Mouse (Mus musculus): ENCODE measurements around the gene Plekhh3. TPM values are rescaled to one million over a fixed set of nuclear protein-coding genes. Genes with fewer than 3 reads are reported as not detected.

The Plekhh3 gene
- polyA plus RNA-seq, 1 experiment: 0.15 TPM

DNA sequence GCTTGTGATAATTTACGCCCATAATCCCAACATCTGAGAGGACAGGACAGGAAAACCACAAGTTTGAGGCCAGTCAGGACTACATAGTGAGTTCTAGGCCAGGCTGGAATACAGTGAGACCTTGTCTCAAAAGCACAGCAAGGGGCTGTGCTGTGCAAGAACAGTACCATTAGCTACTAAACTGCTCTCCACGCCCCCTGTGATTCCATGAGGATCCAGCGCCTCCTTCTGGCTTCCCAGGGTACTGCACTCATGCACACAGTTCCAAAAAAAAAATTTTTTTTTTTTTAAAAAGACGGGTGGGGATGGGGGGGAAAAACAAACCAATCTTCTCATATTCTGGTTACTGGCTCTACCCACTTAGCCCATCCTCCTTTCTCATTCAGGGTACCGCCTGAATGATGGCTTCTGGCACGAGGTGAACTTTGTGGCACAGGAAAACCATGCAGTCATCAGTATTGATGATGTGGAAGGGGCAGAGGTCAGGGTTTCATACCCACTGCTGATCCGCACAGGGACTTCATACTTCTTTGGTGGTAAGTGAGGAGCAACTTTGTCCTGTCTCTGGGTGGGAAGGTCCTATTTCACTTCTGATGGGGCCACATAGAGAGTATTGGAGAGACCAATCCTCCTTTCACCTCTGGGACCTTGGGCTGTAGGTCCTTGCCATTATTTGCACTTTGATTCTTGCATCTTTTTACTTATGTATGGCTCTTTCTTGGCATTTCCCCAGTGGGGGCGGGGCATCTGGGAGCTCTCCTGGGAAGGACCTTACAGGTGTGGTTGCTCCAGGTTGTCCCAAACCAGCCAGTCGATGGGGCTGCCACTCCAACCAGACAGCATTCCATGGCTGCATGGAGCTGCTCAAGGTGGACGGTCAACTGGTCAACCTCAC lies 9.9 kb upstream of the Plekhh3 start:
- H3K4me1 ChIP-seq (ENCODE audit: control insufficient read depth): peaks cover 4% of the 10 kb centered on the region
- H3K27me3 ChIP-seq (ENCODE audit: control insufficient read depth): peaks cover 76% of the 10 kb centered on the region
- H3K36me3 ChIP-seq (ENCODE audit: control insufficient read depth): no peaks in the 10 kb centered on the region
- H3K9me3 ChIP-seq (ENCODE audit: control insufficient read depth, low read length): peaks cover 3% of the 10 kb centered on the region; the same call in 1 of the 2 replicates
- TF ChIP-seq TAL1 (IDR thresholded peaks at IDR 0.05; ENCODE audit: low read length): no peak
- no peak for TF ChIP-seq GATA1 (IDR thresholded peaks at IDR 0.05; ENCODE audit: low read length)
- H3K4me3 ChIP-seq (replicated peaks): no peak overlapping the region

DNA sequence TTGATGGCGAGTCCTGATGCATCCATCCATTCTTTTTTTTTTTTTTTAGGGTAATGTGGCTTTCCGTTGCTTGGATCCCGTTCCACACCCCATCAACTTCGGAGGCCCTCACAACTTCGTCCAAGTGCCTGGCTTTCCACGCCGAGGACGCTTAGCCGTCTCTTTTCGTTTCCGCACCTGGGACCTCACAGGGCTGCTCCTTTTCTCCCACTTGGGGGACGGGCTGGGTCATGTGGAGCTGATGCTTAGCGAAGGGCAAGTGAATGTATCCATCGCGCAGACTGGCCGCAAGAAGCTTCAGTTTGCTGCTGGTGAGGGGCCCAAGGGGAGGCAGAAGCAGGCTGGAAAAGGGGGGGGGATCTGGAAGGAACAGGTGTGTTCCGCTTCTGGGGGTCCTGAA lies 9.1 kb upstream of the Plekhh3 start:
- Histone ChIP-seq H3K9me3 (ENCODE audit: control insufficient read depth, low read length) (peaks cover 4% of the 10 kb centered on the region; the same call in 1 of the 2 replicates), H3K4me1 (ENCODE audit: control insufficient read depth) (peaks cover 3% of the 10 kb centered on the region), H3K27me3 (ENCODE audit: control insufficient read depth) (peaks cover 84% of the 10 kb centered on the region), H3K4me3 (replicated peaks) (no peak overlapping the region), H3K36me3 (ENCODE audit: control insufficient read depth) (no peaks in the 10 kb centered on the region)
- TF ChIP-seq TAL1 (IDR thresholded peaks at IDR 0.05; ENCODE audit: low read length) (no peak), GATA1 (IDR thresholded peaks at IDR 0.05; ENCODE audit: low read length) (no peak)

DNA sequence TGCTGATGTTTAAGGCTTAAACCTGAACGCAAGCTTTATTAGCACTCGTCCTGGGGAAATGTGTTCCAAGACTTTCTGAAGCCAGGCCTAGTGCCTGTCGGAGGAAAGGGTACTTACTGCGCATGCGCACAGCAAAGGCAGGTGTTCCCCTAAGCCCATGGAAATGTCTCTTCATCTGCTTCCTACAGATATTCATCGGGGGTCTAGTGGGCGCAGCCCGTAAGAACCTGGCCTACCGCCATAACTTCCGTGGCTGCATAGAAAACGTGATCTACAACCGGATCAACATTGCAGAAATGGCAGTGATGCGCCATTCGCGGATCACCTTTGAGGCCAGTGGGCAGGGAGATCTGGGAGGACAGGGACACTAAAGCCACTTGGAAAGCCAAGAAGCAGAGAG lies 8.2 kb upstream of the Plekhh3 start:
- peaks cover 88% of the 10 kb centered on the region for H3K27me3 ChIP-seq (ENCODE audit: control insufficient read depth)
- H3K9me3 ChIP-seq (ENCODE audit: control insufficient read depth, low read length): peaks cover 4% of the 10 kb centered on the region; the same call in 1 of the 2 replicates
- no peaks in the 10 kb centered on the region for H3K36me3 ChIP-seq (ENCODE audit: control insufficient read depth)
- peaks cover 3% of the 10 kb centered on the region for H3K4me1 ChIP-seq (ENCODE audit: control insufficient read depth)
- TF ChIP-seq GATA1 (IDR thresholded peaks at IDR 0.05; ENCODE audit: low read length) (no peak), TAL1 (IDR thresholded peaks at IDR 0.05; ENCODE audit: low read length) (no peak)
- no peak overlapping the region for H3K4me3 ChIP-seq (replicated peaks)

DNA sequence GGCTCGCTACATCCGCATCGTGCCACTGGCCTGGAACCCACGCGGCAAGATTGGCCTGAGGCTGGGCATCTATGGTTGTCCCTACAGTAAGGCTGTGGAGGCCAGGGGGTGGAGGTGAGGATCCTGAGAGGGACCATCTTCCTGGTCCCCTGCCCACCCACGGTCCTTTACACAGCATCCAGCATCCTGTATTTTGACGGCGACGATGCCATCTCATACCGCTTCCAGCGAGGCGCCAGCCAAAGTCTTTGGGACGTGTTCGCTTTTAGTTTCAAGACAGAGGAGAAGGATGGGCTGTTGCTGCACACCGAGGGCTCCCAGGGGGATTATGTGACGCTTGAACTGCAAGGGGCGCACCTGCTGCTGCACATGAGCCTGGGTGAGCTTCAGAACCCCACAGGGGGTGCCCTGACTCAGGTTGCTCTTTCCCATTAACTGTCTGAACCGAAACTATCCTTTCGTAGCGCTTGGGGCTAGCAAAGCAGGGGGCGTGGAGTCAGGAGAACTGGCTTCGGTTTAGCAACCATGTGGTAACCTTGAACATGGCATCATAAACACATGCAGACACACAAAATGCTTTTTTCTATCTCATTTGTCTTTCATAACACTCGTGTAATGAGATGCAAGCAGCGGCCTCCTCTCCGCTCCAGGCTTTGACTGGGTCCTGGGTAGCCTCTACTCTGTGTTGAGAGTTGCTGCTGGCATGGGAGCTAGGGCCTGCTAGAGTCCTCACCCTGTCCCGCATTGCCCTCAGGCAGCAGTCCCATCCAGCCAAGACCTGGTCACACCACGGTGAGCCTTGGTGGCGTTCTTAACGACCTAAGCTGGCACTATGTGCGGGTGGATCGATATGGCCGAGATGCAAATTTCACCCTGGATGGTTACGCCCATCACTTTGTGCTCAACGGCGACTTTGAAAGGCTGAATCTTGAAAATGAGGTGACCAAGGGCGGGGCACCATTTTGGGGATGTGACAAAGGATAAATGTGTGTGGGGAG lies 7.2 kb upstream of the Plekhh3 start:
- Histone ChIP-seq H3K27me3 (ENCODE audit: control insufficient read depth) (peaks cover 91% of the 10 kb centered on the region), H3K4me1 (ENCODE audit: control insufficient read depth) (peaks cover 13% of the 10 kb centered on the region), H3K4me3 (replicated peaks) (no peak overlapping the region), H3K9me3 (ENCODE audit: control insufficient read depth, low read length) (peaks cover 10% of the 10 kb centered on the region; the same call in 1 of the 2 replicates), H3K36me3 (ENCODE audit: control insufficient read depth) (no peaks in the 10 kb centered on the region)
- TF ChIP-seq TAL1 (IDR thresholded peaks at IDR 0.05; ENCODE audit: low read length): no peak
- TF ChIP-seq GATA1 (IDR thresholded peaks at IDR 0.05; ENCODE audit: low read length): no peak

DNA sequence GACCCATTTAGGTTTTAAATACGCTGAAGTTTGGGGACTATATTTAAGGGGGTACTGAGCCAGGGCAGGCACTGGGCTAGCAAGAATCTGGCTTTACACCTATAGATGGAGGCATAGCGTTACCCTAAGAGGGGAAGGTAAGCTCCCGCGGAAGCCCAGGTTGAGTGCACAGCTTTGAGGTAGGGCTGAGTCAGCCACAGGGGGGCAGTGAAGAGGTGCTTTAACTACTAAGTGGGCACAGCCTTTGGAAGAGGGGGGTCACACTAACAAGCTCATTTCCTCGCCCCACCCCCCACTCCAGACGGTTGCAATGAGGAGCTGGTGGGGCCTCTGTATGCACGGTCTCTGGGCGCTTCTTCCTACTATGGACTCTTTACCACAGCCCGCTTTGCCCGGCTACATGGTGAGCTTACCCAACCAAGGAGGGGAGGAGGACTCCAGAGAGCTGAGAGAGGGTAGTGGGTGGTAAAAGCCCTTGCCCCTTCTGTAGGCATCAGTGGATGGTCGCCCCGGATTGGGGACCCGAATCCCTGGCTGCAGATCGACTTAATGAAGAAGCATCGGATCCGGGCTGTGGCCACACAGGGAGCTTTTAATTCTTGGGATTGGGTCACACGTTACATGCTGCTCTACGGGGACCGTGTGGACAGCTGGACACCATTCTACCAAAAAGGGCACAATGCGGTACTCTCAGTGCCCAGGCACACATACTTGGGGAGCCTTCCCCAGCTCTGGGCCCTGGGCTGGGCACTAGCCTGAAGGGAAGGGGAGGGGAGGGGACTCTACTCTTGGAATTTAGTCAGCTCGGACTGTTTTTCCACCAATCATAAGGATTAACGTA lies 6.0 kb upstream of the Plekhh3 start:
- peaks cover 91% of the 10 kb centered on the region for H3K27me3 ChIP-seq (ENCODE audit: control insufficient read depth)
- H3K9me3 ChIP-seq (ENCODE audit: control insufficient read depth, low read length): peaks cover 14% of the 10 kb centered on the region; the same call in 1 of the 2 replicates
- TF ChIP-seq GATA1 (IDR thresholded peaks at IDR 0.05; ENCODE audit: low read length) (no peak), TAL1 (IDR thresholded peaks at IDR 0.05; ENCODE audit: low read length) (no peak)
- no peak overlapping the region for H3K4me3 ChIP-seq (replicated peaks)
- no peaks in the 10 kb centered on the region for H3K36me3 ChIP-seq (ENCODE audit: control insufficient read depth)
- H3K4me1 ChIP-seq (ENCODE audit: control insufficient read depth): peaks cover 19% of the 10 kb centered on the region

DNA sequence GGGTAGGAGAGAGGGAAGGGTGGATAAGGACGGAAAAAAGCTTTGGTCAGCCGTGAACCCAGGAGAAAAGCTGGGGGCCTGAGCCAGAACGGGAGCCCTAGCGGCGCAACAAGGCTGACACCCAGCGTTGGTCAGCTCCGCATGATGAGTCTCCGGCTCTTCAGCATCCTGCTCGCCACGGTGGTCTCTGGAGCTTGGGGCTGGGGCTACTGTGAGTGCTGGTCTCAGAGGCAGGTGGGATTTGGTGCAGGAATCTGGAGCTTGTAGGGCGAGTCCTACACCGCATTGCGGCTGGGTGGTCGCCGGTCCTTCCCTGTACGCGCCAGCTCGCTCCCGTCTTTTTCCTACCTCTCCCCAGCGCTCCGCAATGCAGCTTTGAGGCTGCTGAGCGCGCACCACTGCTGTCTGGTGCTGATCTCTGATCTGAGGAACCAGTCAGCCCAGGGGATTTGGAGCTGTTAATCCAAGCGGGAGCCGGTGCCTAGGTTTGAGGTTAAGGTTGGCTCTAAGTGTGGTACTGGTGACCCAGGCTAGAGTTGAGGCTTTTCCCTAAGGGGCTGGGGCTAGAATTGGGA lies 5.1 kb upstream of the Plekhh3 start:
- Histone ChIP-seq H3K9me3 (ENCODE audit: control insufficient read depth, low read length) (peaks cover 16% of the 10 kb centered on the region; the same call in 1 of the 2 replicates), H3K4me3 (replicated peaks) (no peak overlapping the region), H3K27me3 (ENCODE audit: control insufficient read depth) (peaks cover 93% of the 10 kb centered on the region), H3K4me1 (ENCODE audit: control insufficient read depth) (peaks cover 27% of the 10 kb centered on the region), H3K36me3 (ENCODE audit: control insufficient read depth) (no peaks in the 10 kb centered on the region)
- TF ChIP-seq GATA1 (IDR thresholded peaks at IDR 0.05; ENCODE audit: low read length): no peak
- TF ChIP-seq TAL1 (IDR thresholded peaks at IDR 0.05; ENCODE audit: low read length): no peak

DNA sequence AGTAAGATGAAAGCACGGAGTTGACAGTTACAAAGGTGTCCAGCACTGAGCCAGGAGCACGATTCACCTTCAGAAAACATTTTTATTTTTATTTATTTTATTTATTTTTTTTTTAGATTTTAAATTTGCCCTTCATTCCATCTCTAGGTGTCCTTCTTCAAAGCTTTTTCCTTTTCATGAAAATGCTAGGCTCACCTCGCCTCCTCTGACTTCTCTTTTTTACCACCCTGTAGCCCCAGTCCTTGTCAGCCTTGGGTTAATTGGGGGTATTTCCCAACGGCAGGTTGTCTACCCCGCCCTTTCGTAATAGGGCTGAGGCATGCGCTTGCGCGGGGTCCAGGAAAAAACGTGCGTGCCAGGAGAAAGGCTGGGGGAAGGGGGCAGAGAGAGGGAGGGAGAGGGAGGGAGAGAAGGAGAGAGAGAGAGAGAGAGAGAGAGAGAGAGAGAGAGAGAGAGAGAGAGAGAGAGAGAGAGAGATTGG lies 4.5 kb upstream of the Plekhh3 start:
- Histone ChIP-seq H3K9me3 (ENCODE audit: control insufficient read depth, low read length) (peaks cover 16% of the 10 kb centered on the region; the same call in 1 of the 2 replicates), H3K4me3 (replicated peaks) (no peak overlapping the region), H3K27me3 (ENCODE audit: control insufficient read depth) (peaks cover 97% of the 10 kb centered on the region), H3K4me1 (ENCODE audit: control insufficient read depth) (peaks cover 30% of the 10 kb centered on the region), H3K36me3 (ENCODE audit: control insufficient read depth) (no peaks in the 10 kb centered on the region)
- TF ChIP-seq TAL1 (IDR thresholded peaks at IDR 0.05; ENCODE audit: low read length): no peak
- TF ChIP-seq GATA1 (IDR thresholded peaks at IDR 0.05; ENCODE audit: low read length): no peak
